Mouse (Mus musculus) stomach, embryonic 16.5 days (tissue): ENCODE data around the gene Fam169b. TPM values are rescaled to one million over a fixed set of nuclear protein-coding genes. Genes with fewer than 3 reads are reported as not detected.
"Not testable (repeated sequence)": the region's sequence is repeated elsewhere in the genome, so short reads cannot be mapped to it uniquely, and the experiment has no call there.

Experiments
- ATAC-seq: fragments of 200-750 bp; cut with Nextera tagmentation; 2 replicates; pipeline ENCODE4 v1.8.0; 2017; ENCODE audit warnings: moderate number of reproducible peaks, moderate TSS enrichment; ENCODE audit not compliant: insufficient read depth, low FRiP score
- H3K27ac ChIP-seq: fragments of 300-500 bp; sonication (generic); 2 replicates; pipeline ENCODE4 v1.5.1; 2014; ENCODE audit warnings: low read length
- H3K27me3 ChIP-seq: fragments of 300-500 bp; sonication (generic); 2 replicates; pipeline ENCODE4 v1.6.1; 2014; ENCODE audit warnings: low read length, control low read depth, mixed read lengths; ENCODE audit not compliant: control insufficient read depth, insufficient read depth
- H3K36me3 ChIP-seq: fragments of 300-500 bp; sonication (generic); 2 replicates; pipeline ENCODE4 v1.6.1; 2014; ENCODE audit warnings: low read length; ENCODE audit not compliant: control insufficient read depth, insufficient read depth
- H3K4me1 ChIP-seq: fragments of 300-500 bp; sonication (generic); 2 replicates; pipeline ENCODE4 v1.6.1; 2014; ENCODE audit warnings: low read length, control low read depth, mixed read lengths; ENCODE audit not compliant: control insufficient read depth, insufficient read depth
- H3K4me2 ChIP-seq: fragments of 300-500 bp; sonication (generic); 2 replicates; pipeline ENCODE4 v1.6.1; 2014; ENCODE audit warnings: low read depth, low read length, mixed read lengths
- H3K4me3 ChIP-seq: fragments of 300-500 bp; sonication (generic); replicated peaks from 2 replicates; pipeline ENCODE4 v1.5.1; 2014; ENCODE audit warnings: mild to moderate bottlenecking, low read length
- H3K9ac ChIP-seq: fragments of 300-500 bp; sonication (generic); 2 replicates; pipeline ENCODE4 v1.6.1; 2014; ENCODE audit warnings: low read length
- H3K9me3 ChIP-seq: fragments of 300-500 bp; sonication (generic); replicated peaks from 2 replicates; pipeline ENCODE4 v1.6.1; 2016; ENCODE audit warnings: low read length, control low read depth; ENCODE audit not compliant: control insufficient read depth
- WGBS: fragments of 180-500 bp; shearing (Covaris S2); extraction: QIAGEN DNeasy Blood & Tissue Kit; methylation state at CpG from one replicate; pipeline ENCODE4 v1.1.7; 2014; 5-methylcytosine and 5-hydroxymethylcytosine counted together
- polyA plus RNA-seq: library from polyadenylated mRNA; unstranded; fragments of >200 nt; fragmentation: Nextera tagmentation; extraction: Ambion mirVana; gene quantifications from 2 replicates; pipeline ENCODE4 v1.2.1, GENCODE M21; 2015

The Fam169b gene
- polyA plus RNA-seq, 1 experiment from 2014 or later, result 0.37 TPM

- peaks cover 3% of the 10 kb centered on the region; the same call in 1 of the 2 replicates for H3K27me3 ChIP-seq
- no peak overlapping the region for H3K9ac ChIP-seq
- no peaks in the 10 kb centered on the region for H3K36me3 ChIP-seq
- no peak overlapping the region for H3K4me3 ChIP-seq
- H3K4me2 ChIP-seq, result no peak overlapping the region
- H3K27ac ChIP-seq, result no peak overlapping the region
- no peaks in the 10 kb centered on the region for H3K9me3 ChIP-seq
- WGBS, result 86% methylated on average over 10 of the region's 10 CpGs
- H3K4me1 ChIP-seq, result peaks cover 8% of the 10 kb centered on the region; the same call in 1 of the 2 replicates
- no peak for ATAC-seq
These were observed 1.0 kb upstream of the Fam169b start for GRCm38 (mm10) chr7:68272607-68273006.

GRCm38 (mm10) chr7:68274218-68274617, 579 bp downstream of the Fam169b start:
- Histone ChIP-seq H3K27me3 (peaks cover 3% of the 10 kb centered on the region; the same call in 1 of the 2 replicates), H3K4me1 (peaks cover 8% of the 10 kb centered on the region; the same call in 1 of the 2 replicates), H3K9ac (no peak overlapping the region), H3K9me3 (no peaks in the 10 kb centered on the region), H3K27ac (no peak overlapping the region), H3K36me3 (no peaks in the 10 kb centered on the region), H3K4me3 (no peak overlapping the region), H3K4me2 (no peak overlapping the region)
- no peak for ATAC-seq
- WGBS, result 76% methylated on average over 2 of the region's 2 CpGs

GRCm38 (mm10) chr7:68274951-68275350, 1.3 kb downstream of the Fam169b start:
- H3K4me1 ChIP-seq, result peaks cover 8% of the 10 kb centered on the region; the same call in 1 of the 2 replicates
- H3K27ac ChIP-seq, result no peak overlapping the region
- H3K4me3 ChIP-seq, result no peak overlapping the region
- H3K9me3 ChIP-seq, result no peaks in the 10 kb centered on the region
- 56% methylated on average over 9 of the region's 9 CpGs for WGBS
- peaks cover 3% of the 10 kb centered on the region; the same call in 1 of the 2 replicates for H3K27me3 ChIP-seq
- H3K9ac ChIP-seq, result no peak overlapping the region
- no peak for ATAC-seq
- H3K4me2 ChIP-seq, result no peak overlapping the region
- H3K36me3 ChIP-seq, result no peaks in the 10 kb centered on the region

GRCm38 (mm10) chr7:68275445-68275837, 1.8 kb downstream of the Fam169b start:
- 49% methylated on average over 9 of the region's 9 CpGs for whole genome bisulfite sequencing
- H3K4me1 ChIP-seq, H3K36me3 ChIP-seq, H3K9me3 ChIP-seq, H3K27ac ChIP-seq, H3K27me3 ChIP-seq, ATAC-seq: not testable (repeated sequence)
- H3K4me2 ChIP-seq, result peak overlapping the region; percentile 77
- peak overlapping the region; percentile 44 for H3K4me3 ChIP-seq
- 0 out of 2 replicates have a peak overlapping the region, but pooled peaks have one; percentile 61 for H3K9ac ChIP-seq

GRCm38 (mm10) chr7:68275838-68276731, 2.4 kb downstream of the Fam169b start:
- H3K4me2 ChIP-seq, result peak overlapping the region; percentile 77
- H3K27ac ChIP-seq, result no peak overlapping the region
- H3K36me3 ChIP-seq, result no peaks in the 10 kb centered on the region
- 9% methylated on average over 36 of the region's 36 CpGs for WGBS
- H3K9me3 ChIP-seq, result no peaks in the 10 kb centered on the region
- peak; percentile 58; the same call in 1 of the 2 replicates for ATAC-seq
- 0 out of 2 replicates have a peak, but pooled peaks cover 4% of the 10 kb centered on the region for H3K4me1 ChIP-seq
- H3K27me3 ChIP-seq, result peaks cover 3% of the 10 kb centered on the region; the same call in 1 of the 2 replicates
- H3K9ac ChIP-seq, result peak overlapping the region; percentile 61
- H3K4me3 ChIP-seq, result peak overlapping the region; percentile 44

- Histone ChIP-seq H3K9me3 (no peaks in the 10 kb centered on the region), H3K36me3 (no peaks in the 10 kb centered on the region), H3K27ac (no peak overlapping the region), H3K4me3 (no peak overlapping the region), H3K4me1 (0 out of 2 replicates have a peak, but pooled peaks cover 4% of the 10 kb centered on the region), H3K9ac (no peak overlapping the region), H3K27me3 (peaks cover 3% of the 10 kb centered on the region; the same call in 1 of the 2 replicates), H3K4me2 (no peak overlapping the region)
- 41% methylated on average over 11 of the region's 11 CpGs for WGBS
- ATAC-seq, result no peak
These were observed 3.6 kb downstream of the Fam169b start for GRCm38 (mm10) chr7:68277054-68277896.

- H3K27me3 ChIP-seq, result peaks cover 3% of the 10 kb centered on the region; the same call in 1 of the 2 replicates
- 65% methylated on average over 4 of the region's 4 CpGs for WGBS
- no peaks in the 10 kb centered on the region for H3K9me3 ChIP-seq
- no peak overlapping the region for H3K4me3 ChIP-seq
- no peaks in the 10 kb centered on the region for H3K36me3 ChIP-seq
- no peak for ATAC-seq
- H3K9ac ChIP-seq, result no peak overlapping the region
- H3K4me2 ChIP-seq, result no peak overlapping the region
- H3K27ac ChIP-seq, result no peak overlapping the region
- 0 out of 2 replicates have a peak, but pooled peaks cover 4% of the 10 kb centered on the region for H3K4me1 ChIP-seq
These were observed 4.2 kb downstream of the Fam169b start for GRCm38 (mm10) chr7:68277897-68278270.

GRCm38 (mm10) chr7:68278385-68278784, 4.7 kb downstream of the Fam169b start:
- H3K27ac ChIP-seq, result no peak overlapping the region
- ATAC-seq, result no peak
- no peaks in the 10 kb centered on the region for H3K9me3 ChIP-seq
- H3K4me1 ChIP-seq, result 0 out of 2 replicates have a peak, but pooled peaks cover 4% of the 10 kb centered on the region
- no peak overlapping the region for H3K4me2 ChIP-seq
- no peak overlapping the region for H3K4me3 ChIP-seq
- H3K9ac ChIP-seq, result no peak overlapping the region
- WGBS, result 95% methylated on average over 6 of the region's 6 CpGs
- no peaks in the 10 kb centered on the region for H3K36me3 ChIP-seq
- H3K27me3 ChIP-seq, result peaks cover 3% of the 10 kb centered on the region; the same call in 1 of the 2 replicates
